Mouse (Mus musculus) liver, embryonic 14.5 days (tissue): Measurements from ENCODE around the gene Catsper3. TPM values are rescaled to one million over a fixed set of nuclear protein-coding genes. Genes with fewer than 3 reads are reported as not detected.
A peak's percentile ranks its signal among the peaks of the same experiment; 100 is the strongest.

Experiments used
- ATAC-seq: fragments of 200-750 bp; cut with Nextera tagmentation; 2 replicates; pipeline ENCODE4 v1.8.0; 2017; ENCODE audit warnings: moderate number of reproducible peaks, mild to moderate bottlenecking, moderate library complexity; ENCODE audit not compliant: insufficient read depth
- DNase-seq, 3 experiments: peaks; one replicate each; pipeline ENCODE4 v3.0.0-alpha.2; 2012 to 2013; ENCODE audit warnings: low read depth in 3 of 3, low spot score in 3 of 3
- H3K27ac ChIP-seq: fragments of 300-500 bp; sonication (generic); 2 replicates; pipeline ENCODE4 v1.5.1; 2014; ENCODE audit warnings: moderate library complexity, mild to moderate bottlenecking, control low read depth, inconsistent platforms
- H3K27me3 ChIP-seq: fragments of 300-500 bp; sonication (generic); 2 replicates; pipeline ENCODE4 v1.6.1; 2014; ENCODE audit warnings: mild to moderate bottlenecking, low read length, moderate library complexity; ENCODE audit not compliant: control insufficient read depth, insufficient read depth
- H3K36me3 ChIP-seq: fragments of 300-500 bp; sonication (generic); replicated peaks from 2 replicates; pipeline ENCODE4 v1.6.1; 2014; ENCODE audit warnings: low read depth; ENCODE audit not compliant: control insufficient read depth, insufficient read depth
- H3K4me1 ChIP-seq, 2 experiments: fragments of 200-500 bp in 1 of 2; fragments of 300-500 bp in 1 of 2; sonication (generic) in 1 of 2; replicated peaks; 2 replicates each; pipeline ENCODE4 v1.6.1; 2012 to 2014; ENCODE audit warnings: antibody characterized with exemption in 1 of 2, inconsistent platforms in 1 of 2, low read length in 1 of 2; ENCODE audit not compliant: control insufficient read depth in 2 of 2, insufficient read depth in 2 of 2
- H3K4me2 ChIP-seq: fragments of 300-500 bp; sonication (generic); 2 replicates; pipeline ENCODE4 v1.6.1; 2014; ENCODE audit warnings: low read depth, mild to moderate bottlenecking, control low read depth, moderate library complexity
- H3K4me3 ChIP-seq, 2 experiments: fragments of 200-500 bp in 1 of 2; fragments of 300-500 bp in 1 of 2; sonication (generic) in 1 of 2; 2 replicates each; pipeline ENCODE4 v1.5.1; 2012 to 2014; ENCODE audit warnings: low read depth in 2 of 2, low read length in 2 of 2, mild to moderate bottlenecking in 2 of 2, control low read depth in 1 of 2, inconsistent platforms in 1 of 2, moderate library complexity in 1 of 2; ENCODE audit not compliant: insufficient read depth in 1 of 2
- H3K9ac ChIP-seq: fragments of 300-500 bp; sonication (generic); replicated peaks from 2 replicates; pipeline ENCODE4 v1.6.1; 2014; ENCODE audit warnings: mild to moderate bottlenecking, control low read depth, moderate library complexity
- H3K9me3 ChIP-seq: fragments of 300-500 bp; sonication (generic); 2 replicates; pipeline ENCODE4 v1.6.1; 2016; ENCODE audit warnings: low read length, mixed read lengths; ENCODE audit not compliant: control insufficient read depth
- CTCF ChIP-seq: IDR thresholded peaks from 2 replicates; pipeline ENCODE4 v1.5.1; 2016; ENCODE audit warnings: antibody characterized with exemption, low read depth, control low read depth
- EP300 ChIP-seq: IDR thresholded peaks from 2 replicates; pipeline ENCODE4 v1.6.1; 2016; ENCODE audit warnings: antibody characterized with exemption, low read depth
- WGBS: fragments of 180-500 bp; shearing (Covaris S2); extraction: QIAGEN DNeasy Blood & Tissue Kit; methylation state at CpG from one replicate; pipeline ENCODE4 v1.1.7; 2014; ENCODE audit not compliant: insufficient replicate concordance; 5-methylcytosine and 5-hydroxymethylcytosine counted together
- polyA plus RNA-seq, 2 experiments: library from polyadenylated mRNA; depleted of rRNA in 1 of 2; stranded (reverse) in 1 of 2; unstranded in 1 of 2; fragments of >200 nt; fragmentation: Nextera tagmentation in 1 of 2; extraction: Ambion mirVana in 1 of 2; gene quantifications; 2 replicates each; pipeline versions ENCODE4 v1.2.1 to v1.2.3; 2012 to 2014

Gene Catsper3
- polyA plus RNA-seq, 2 experiments = 0.03 to 0.13 TPM

DNA sequence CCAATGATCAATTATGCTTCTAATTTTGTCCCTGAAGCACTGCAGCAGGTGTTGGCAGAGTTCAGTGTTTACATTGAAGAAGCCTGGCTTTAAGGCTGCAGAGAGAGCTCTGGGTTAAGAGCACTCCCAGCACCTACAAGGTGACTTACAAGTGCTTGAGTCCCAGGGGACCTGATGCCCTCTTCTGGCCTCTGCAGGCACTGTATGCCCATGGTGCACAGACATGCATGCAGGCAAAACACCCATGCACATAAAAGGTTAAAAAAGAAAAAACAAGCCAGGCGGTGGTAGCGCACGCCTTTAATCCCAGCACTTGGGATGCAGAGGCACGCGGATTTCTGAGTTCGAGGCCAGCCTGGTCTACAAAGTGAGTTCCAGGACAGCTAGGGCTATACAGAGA is 26.7 kb upstream of the Catsper3 start:
- ATAC-seq (no peak), DNase-seq (no peak)
- 75% methylated on average over 6 of the region's 6 CpGs for WGBS
- TF ChIP-seq CTCF = peak; percentile 41
- no peak for TF ChIP-seq EP300
- H3K4me1 ChIP-seq = no peaks in the 10 kb centered on the region; a peak in 1 of 4 replicates
- no peaks in the 10 kb centered on the region for H3K36me3 ChIP-seq
- H3K9ac ChIP-seq = no peak overlapping the region
- H3K4me3 ChIP-seq = no peak overlapping the region
- no peaks in the 10 kb centered on the region for H3K9me3 ChIP-seq
- no peaks in the 10 kb centered on the region for H3K27me3 ChIP-seq
- H3K4me2 ChIP-seq = no peak overlapping the region
- H3K27ac ChIP-seq = no peak overlapping the region

DNA sequence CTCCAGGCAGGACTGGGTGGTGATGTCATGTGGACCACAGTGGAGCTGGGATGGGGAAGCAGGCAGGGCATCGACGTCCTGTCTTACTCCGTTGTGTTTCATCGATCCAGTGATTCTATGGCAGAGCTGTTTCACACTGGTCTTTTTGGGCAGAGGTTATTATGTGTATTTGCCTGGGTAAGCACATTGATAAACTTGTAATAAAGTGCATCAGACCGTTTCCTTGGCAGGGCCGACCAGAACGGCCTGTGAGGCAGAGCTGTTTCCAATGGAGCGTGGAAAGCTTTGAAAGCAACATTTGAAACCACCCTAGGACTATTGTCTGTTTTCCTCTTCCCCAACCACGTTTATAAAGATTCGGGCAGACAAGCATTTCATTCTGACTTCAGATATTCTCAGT is 23.8 kb upstream of the Catsper3 start:
- 61% methylated on average over 10 of the region's 10 CpGs for WGBS

DNA sequence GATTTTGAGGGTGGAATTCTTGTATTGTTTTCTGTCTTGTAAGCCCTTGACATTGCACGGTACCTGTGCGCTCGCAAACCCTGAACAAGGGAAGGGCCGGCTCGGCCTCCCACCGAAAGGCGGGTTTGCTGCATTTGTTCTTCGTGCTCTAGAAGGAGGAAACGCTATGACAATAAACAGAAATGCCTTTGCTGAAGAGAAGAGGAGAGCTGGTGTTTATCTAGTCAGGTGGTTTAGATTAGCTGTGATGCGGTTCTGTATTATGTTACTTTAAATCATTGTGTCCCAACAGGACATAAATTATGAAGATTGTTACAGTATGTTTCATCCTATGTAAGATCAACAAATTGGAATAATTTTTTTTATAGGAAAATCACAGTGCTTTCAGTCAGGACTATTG is 22.9 kb upstream of the Catsper3 start:
- TF ChIP-seq CTCF = no peak
- TF ChIP-seq EP300 = no peak
- no peaks in the 10 kb centered on the region for H3K9me3 ChIP-seq
- H3K9ac ChIP-seq = no peak overlapping the region
- no peak overlapping the region for H3K27ac ChIP-seq
- ATAC-seq (no peak), DNase-seq (no peak)
- no peaks in the 10 kb centered on the region for H3K36me3 ChIP-seq
- H3K27me3 ChIP-seq = no peaks in the 10 kb centered on the region
- H3K4me2 ChIP-seq = no peak overlapping the region
- 0 out of 4 replicates have a peak, but pooled peaks cover 0 to 3% of the 10 kb centered on the region in 2 experiments for H3K4me1 ChIP-seq
- no peak overlapping the region for H3K4me3 ChIP-seq
- 81% methylated on average over 10 of the region's 10 CpGs for WGBS

More for the DNA sequence above, 23.8 kb upstream of the Catsper3 start:
- H3K9me3 ChIP-seq = no peaks in the 10 kb centered on the region
- DNase-seq (no peak), ATAC-seq (no peak)
- H3K4me2 ChIP-seq = no peak overlapping the region
- 0 out of 4 replicates have a peak, but pooled peaks cover 0 to 3% of the 10 kb centered on the region in 2 experiments for H3K4me1 ChIP-seq
- no peak overlapping the region for H3K27ac ChIP-seq
- H3K27me3 ChIP-seq = no peaks in the 10 kb centered on the region
- no peak overlapping the region for H3K9ac ChIP-seq
- H3K36me3 ChIP-seq = no peaks in the 10 kb centered on the region
- H3K4me3 ChIP-seq = no peak overlapping the region
- TF ChIP-seq EP300 (no peak), CTCF (no peak)

DNA sequence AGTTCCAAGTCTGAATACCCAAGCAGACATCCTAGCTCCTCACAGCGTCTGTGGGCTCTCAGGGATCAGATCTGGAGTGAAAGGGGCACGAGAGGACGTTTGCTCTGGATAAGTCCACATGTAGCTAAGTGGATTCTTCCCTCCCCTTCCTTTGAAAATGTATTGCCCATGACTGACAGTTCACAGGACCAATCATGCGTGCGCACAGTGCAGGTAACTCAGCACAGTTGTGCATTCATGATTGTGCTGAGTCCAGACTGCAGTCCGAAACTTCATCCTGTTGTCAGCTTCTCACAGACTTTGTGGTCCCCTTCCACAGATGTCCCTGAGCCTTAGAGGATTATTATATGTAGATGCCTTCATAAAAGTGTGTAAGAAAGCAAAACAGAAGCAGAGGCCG is 10.0 kb upstream of the Catsper3 start:
- no peaks in the 10 kb centered on the region for H3K36me3 ChIP-seq
- H3K9ac ChIP-seq = no peak overlapping the region
- no peak for DNase-seq
- H3K27me3 ChIP-seq = no peaks in the 10 kb centered on the region
- no peak overlapping the region for H3K27ac ChIP-seq
- no peak for ATAC-seq
- no peaks in the 10 kb centered on the region for H3K4me1 ChIP-seq
- 69% methylated on average over 7 of the region's 7 CpGs for WGBS
- TF ChIP-seq CTCF (no peak), EP300 (no peak)
- no peak overlapping the region for H3K4me2 ChIP-seq
- H3K4me3 ChIP-seq = no peak overlapping the region
- no peaks in the 10 kb centered on the region for H3K9me3 ChIP-seq

DNA sequence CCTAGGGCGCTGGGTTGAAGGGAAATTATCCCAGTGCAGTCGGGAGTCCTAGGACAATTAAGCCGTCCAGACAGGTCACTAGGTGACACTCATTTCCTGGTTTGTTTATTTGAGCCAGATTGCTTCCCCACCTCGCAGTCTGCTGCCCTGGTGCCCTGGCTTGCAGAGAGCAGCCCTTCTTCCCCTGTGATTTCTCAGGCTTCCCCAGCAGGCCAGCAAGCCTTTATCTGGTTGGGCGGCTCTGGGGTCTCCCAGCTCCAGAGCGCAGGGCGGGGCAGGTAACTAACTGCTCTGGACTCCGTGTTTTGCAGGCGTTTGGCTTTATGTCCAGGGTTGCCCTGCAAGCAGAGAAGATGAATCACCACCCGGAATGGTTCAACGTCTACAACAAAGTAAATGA is 9.3 kb upstream of the Catsper3 start:
- 45% methylated on average over 11 of the region's 11 CpGs for WGBS

More for the DNA sequence above, 9.3 kb upstream of the Catsper3 start:
- ATAC-seq (no peak), DNase-seq (no peak)
- H3K9ac ChIP-seq = no peak overlapping the region
- H3K27me3 ChIP-seq = no peaks in the 10 kb centered on the region
- no peak overlapping the region for H3K4me2 ChIP-seq
- H3K27ac ChIP-seq = no peak overlapping the region
- H3K4me1 ChIP-seq = no peaks in the 10 kb centered on the region
- H3K4me3 ChIP-seq = no peak overlapping the region
- H3K36me3 ChIP-seq = no peaks in the 10 kb centered on the region
- H3K9me3 ChIP-seq = no peaks in the 10 kb centered on the region
- TF ChIP-seq EP300 (no peak), CTCF (no peak)
